Mouse (Mus musculus) gastrocnemius, postnatal 10 days (tissue): ENCODE results near the gene Vmn1r122. TPM values are rescaled to one million over a fixed set of nuclear protein-coding genes. Genes with fewer than 3 reads are reported as not detected.
"Not testable (repeated sequence)": the region's sequence is repeated elsewhere in the genome, so short reads cannot be mapped to it uniquely, and the experiment has no call there.

Experiments used
- DNase-seq: peaks from one replicate; pipeline ENCODE4 v3.0.0; 2021; ENCODE audit warnings: mixed read lengths
- long read RNA-seq, 2 experiments: library from polyadenylated mRNA; stranded (forward); transcript quantifications; one replicate each; pipeline ENCODE4 v2.0.0; 2021
- total RNA-seq, 2 experiments: library from RNA; stranded (reverse); gene quantifications; 2 replicates each; pipeline ENCODE4 v1.2.3; 2021

The Vmn1r122 gene
- not detected for total RNA-seq
- long read RNA-seq, experiment 1, result 0 reads
- long read RNA-seq, experiment 2, result 0 reads

DNA sequence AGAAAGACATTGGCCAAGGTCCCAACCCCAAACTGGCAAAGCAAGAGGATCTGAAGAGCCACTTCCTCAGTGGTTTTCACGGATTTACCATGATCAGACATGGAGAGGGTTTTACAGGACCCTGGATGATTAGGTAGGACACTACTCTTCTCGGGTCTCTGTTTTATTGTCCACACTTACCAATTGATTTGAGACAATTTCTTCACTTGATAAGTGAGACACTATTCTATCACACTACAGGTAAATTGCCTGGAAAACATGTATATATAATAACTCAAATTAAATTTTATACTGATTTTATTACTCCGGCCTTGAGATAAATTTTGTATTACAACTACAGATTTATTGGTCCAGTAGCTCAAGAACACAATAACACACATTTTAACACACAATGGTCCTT lies at the start of gene Vmn1r122:
TSS of gene Vmn1r122 (minus strand) at position 101 of the 400 bp plus-strand sequence.
- DNase-seq, result not testable (repeated sequence)

DNA sequence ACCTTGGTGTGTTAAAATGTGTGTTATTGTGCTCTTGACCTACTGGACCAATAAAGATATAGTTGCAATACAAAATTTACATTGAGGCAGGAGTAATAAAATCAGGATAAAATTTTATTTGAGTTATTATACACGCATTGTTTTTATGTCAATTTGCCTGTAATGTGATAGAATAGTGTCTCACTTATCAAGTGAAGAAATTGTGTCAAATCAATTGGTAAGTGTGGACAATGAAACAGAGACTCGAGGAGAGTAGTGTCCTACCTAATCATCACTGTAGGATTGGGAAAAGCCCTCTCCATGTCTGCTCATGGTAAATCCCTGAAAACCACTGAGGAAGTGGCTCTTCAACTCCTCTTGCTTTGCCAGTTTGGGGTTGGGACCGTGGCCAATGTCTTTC lies 28.0 kb upstream of the Vmn1r122 start, which contains the start of gene Vmn1r123:
TSS of gene Vmn1r123 (plus strand) at position 301 of the 400 bp plus-strand sequence.
- DNase-seq, result not testable (repeated sequence)

- DNase-seq, result not testable (repeated sequence)
Observed at GRCm38 (mm10) chr7:21098413-21098812, 35.5 kb downstream of the Vmn1r122 start, which contains the start of gene Vmn1r121. TSS of gene Vmn1r121 (minus strand) at chr7:21098513.

Other genes with a start within 250 kb of the Vmn1r122 start
- not detected for gene Vmn1r118, start 221.8 kb downstream of the Vmn1r122 start, total RNA-seq
- not detected for gene Vmn1r119, start 121.7 kb downstream of the Vmn1r122 start, total RNA-seq
- not detected for gene Vmn1r120, start 80.3 kb downstream of the Vmn1r122 start, total RNA-seq
- gene Vmn1r121, start 35.6 kb downstream of the Vmn1r122 start, total RNA-seq, result not detected
- gene Vmn1r123, start 28.1 kb upstream of the Vmn1r122 start, total RNA-seq, result not detected
- not detected for gene Gm5157, start 56.3 kb upstream of the Vmn1r122 start, total RNA-seq
- gene Vmn1r124, start 126.5 kb upstream of the Vmn1r122 start, total RNA-seq, result not detected
- gene Vmn1r125, start 138.1 kb upstream of the Vmn1r122 start, total RNA-seq, result not detected
- gene Vmn1r126, start 167.3 kb upstream of the Vmn1r122 start, total RNA-seq, result not detected
- gene Vmn1r127, start 185.7 kb upstream of the Vmn1r122 start, total RNA-seq, result not detected
- gene Vmn1r128, start 215.2 kb upstream of the Vmn1r122 start, total RNA-seq, result not detected
- gene Vmn1r129, start 227.2 kb upstream of the Vmn1r122 start, total RNA-seq, result not detected